8 mouse cellular contexts compared by ENCODE assay signal in genomic region chr8:107519860-107520259, GRCm38 (mm10).
DNase-seq lines count a peak whose midpoint lies in the region; ATAC-seq and TF ChIP-seq lines count a peak whose summit lies in the region.

No protein-coding gene starts in this region.

- no peak for DNase-seq in midbrain, embryonic 10.5 days (ENCODE audit: low spot score)
- DNase-seq in forebrain, embryonic 14.5 days (ENCODE audit: low spot score), result peak; percentile 77
- DNase-seq in hindbrain, embryonic 10.5 days (ENCODE audit: low spot score), result peak; percentile 31
- DNase-seq in limb, embryonic 14.5 days (ENCODE audit: low spot score), result peak; percentile 70
- no peak for DNase-seq in urinary bladder, postnatal 14 days (ENCODE audit: low spot score)
- no peak for DNase-seq in urinary bladder, postnatal 25 days (ENCODE audit: low spot score)
- DNase-seq in testis, postnatal 14 days (ENCODE audit: low spot score), result no peak

- H3K4me3 ChIP-seq in midbrain, embryonic 13.5 days (replicated peaks), result no peak overlapping the region
- no peak overlapping the region for H3K4me3 ChIP-seq in midbrain, embryonic 10.5 days
- no peak overlapping the region for H3K4me3 ChIP-seq in forebrain, embryonic 14.5 days (ENCODE audit: low read depth, low read length)
- no peak overlapping the region for H3K4me3 ChIP-seq in hindbrain, embryonic 10.5 days
- no peak overlapping the region for H3K4me3 ChIP-seq in limb, embryonic 14.5 days (replicated peaks; ENCODE audit: low read length)

- WGBS in midbrain, embryonic 13.5 days, result 55% methylated on average over 4 of the region's 4 CpGs
- WGBS in midbrain, embryonic 10.5 days, result 60% methylated on average over 4 of the region's 4 CpGs
- WGBS in forebrain, embryonic 14.5 days, result 6% methylated on average over 4 of the region's 4 CpGs
- WGBS in hindbrain, embryonic 10.5 days, result 44% methylated on average over 4 of the region's 4 CpGs
- WGBS in limb, embryonic 14.5 days, result 6% methylated on average over 4 of the region's 4 CpGs

- no peaks in the 10 kb centered on the region for H3K27me3 ChIP-seq in midbrain, embryonic 13.5 days
- H3K27me3 ChIP-seq in midbrain, embryonic 10.5 days (ENCODE audit: low read depth, poor library complexity, severe bottlenecking), result no peaks in the 10 kb centered on the region
- H3K27me3 ChIP-seq in forebrain, embryonic 14.5 days (replicated peaks; ENCODE audit: control insufficient read depth, insufficient read depth, low read length), result no peaks in the 10 kb centered on the region
- no peaks in the 10 kb centered on the region for H3K27me3 ChIP-seq in hindbrain, embryonic 10.5 days (ENCODE audit: insufficient read depth, poor library complexity, severe bottlenecking)
- no peaks in the 10 kb centered on the region for H3K27me3 ChIP-seq in limb, embryonic 14.5 days (ENCODE audit: control insufficient read depth, insufficient read depth, low read length)

- H3K4me1 ChIP-seq in midbrain, embryonic 13.5 days (replicated peaks), result no peaks in the 10 kb centered on the region
- no peaks in the 10 kb centered on the region for H3K4me1 ChIP-seq in midbrain, embryonic 10.5 days
- 0 out of 2 replicates have a peak, but pooled peaks cover 2% of the 10 kb centered on the region for H3K4me1 ChIP-seq in forebrain, embryonic 14.5 days (ENCODE audit: control insufficient read depth, insufficient read depth, low read length)
- H3K4me1 ChIP-seq in hindbrain, embryonic 10.5 days (replicated peaks), result 0 out of 2 replicates have a peak, but pooled peaks cover 8% of the 10 kb centered on the region
- peaks cover 22% of the 10 kb centered on the region for H3K4me1 ChIP-seq in limb, embryonic 14.5 days (ENCODE audit: control insufficient read depth, insufficient read depth, low read length)

- H3K4me2 ChIP-seq in midbrain, embryonic 13.5 days (replicated peaks), result no peak overlapping the region
- no peak overlapping the region for H3K4me2 ChIP-seq in forebrain, embryonic 14.5 days (ENCODE audit: low read length)
- no peak overlapping the region; the same call in 1 of the 2 replicates for H3K4me2 ChIP-seq in limb, embryonic 14.5 days (replicated peaks; ENCODE audit: low read depth, low read length, severe bottlenecking)

- peaks cover 20% of the 10 kb centered on the region for H3K36me3 ChIP-seq in midbrain, embryonic 13.5 days
- H3K36me3 ChIP-seq in midbrain, embryonic 10.5 days, result peaks cover 19% of the 10 kb centered on the region
- peaks cover 6% of the 10 kb centered on the region; the same call in 1 of the 2 replicates for H3K36me3 ChIP-seq in forebrain, embryonic 14.5 days (ENCODE audit: control insufficient read depth, insufficient read depth, low read length)
- peaks cover 16% of the 10 kb centered on the region for H3K36me3 ChIP-seq in hindbrain, embryonic 10.5 days
- H3K36me3 ChIP-seq in limb, embryonic 14.5 days (ENCODE audit: control insufficient read depth, insufficient read depth, low read length), result peaks cover 11% of the 10 kb centered on the region

- ATAC-seq in midbrain, embryonic 13.5 days, result no peak
- peak; percentile 77 for ATAC-seq in forebrain, embryonic 14.5 days
- ATAC-seq in limb, embryonic 14.5 days (ENCODE audit: low FRiP score, low read depth), result peak; percentile 58; the same call in 1 of the 2 replicates

- H3K27ac ChIP-seq in midbrain, embryonic 13.5 days, result 0 out of 2 replicates have a peak overlapping the region, but pooled peaks have one; percentile 17
- no peak overlapping the region for H3K27ac ChIP-seq in midbrain, embryonic 10.5 days (replicated peaks)
- no peak overlapping the region for H3K27ac ChIP-seq in forebrain, embryonic 14.5 days (ENCODE audit: low read depth, low read length)
- no peak overlapping the region for H3K27ac ChIP-seq in hindbrain, embryonic 10.5 days
- H3K27ac ChIP-seq in limb, embryonic 14.5 days (replicated peaks; ENCODE audit: low read depth, low read length), result peak overlapping the region; percentile 75

- no peak for TF ChIP-seq POLR2A in limb, embryonic 14.5 days (IDR thresholded peaks at IDR 0.05; ENCODE audit: borderline replicate concordance, extremely low read depth, insufficient read depth, insufficient read length)

- H3K9ac ChIP-seq in midbrain, embryonic 13.5 days (replicated peaks), result no peak overlapping the region
- H3K9ac ChIP-seq in forebrain, embryonic 14.5 days (ENCODE audit: low read length), result no peak overlapping the region
- no peak overlapping the region for H3K9ac ChIP-seq in limb, embryonic 14.5 days (ENCODE audit: low read depth, low read length, severe bottlenecking)

- H3K9me3 ChIP-seq in midbrain, embryonic 13.5 days, result no peaks in the 10 kb centered on the region
- no peaks in the 10 kb centered on the region for H3K9me3 ChIP-seq in midbrain, embryonic 10.5 days (replicated peaks)
- H3K9me3 ChIP-seq in forebrain, embryonic 14.5 days (replicated peaks; ENCODE audit: control insufficient read depth, low read length), result no peaks in the 10 kb centered on the region
- no peaks in the 10 kb centered on the region for H3K9me3 ChIP-seq in hindbrain, embryonic 10.5 days
- no peaks in the 10 kb centered on the region for H3K9me3 ChIP-seq in limb, embryonic 14.5 days (ENCODE audit: control insufficient read depth, low read length)

Comparison
In these comparisons a context has a peak if more than half of its experiments do, and no peak if none do; other contexts are left out.
1. H3K27ac ChIP-seq: peak in midbrain, embryonic 13.5 days (single experiment) and limb, embryonic 14.5 days (single experiment); none in midbrain, embryonic 10.5 days (single experiment), forebrain, embryonic 14.5 days (single experiment) and hindbrain, embryonic 10.5 days (single experiment).
2. DNase-seq: peak in forebrain, embryonic 14.5 days (single experiment), hindbrain, embryonic 10.5 days (single experiment) and limb, embryonic 14.5 days (single experiment); none in midbrain, embryonic 10.5 days (single experiment), urinary bladder, postnatal 14 days (single experiment), urinary bladder, postnatal 25 days (single experiment) and testis, postnatal 14 days (single experiment).